Mouse (Mus musculus) heart, postnatal 0 days (tissue): ENCODE measurements at regions not wholly inside any gene's neighbourhood (a gene's known extent, or its start where the extent isn't known, plus 50 kb on each side); places are given as distances from the start of the nearest gene placed in this dataset.

ENCODE experiments used
- CTCF ChIP-seq: IDR thresholded peaks from 2 replicates; pipeline ENCODE4 v1.5.1; 2016; ENCODE audit warnings: antibody characterized with exemption, control low read depth, low read depth
- EP300 ChIP-seq: IDR thresholded peaks from 2 replicates; pipeline ENCODE4 v1.6.1; 2016; ENCODE audit warnings: antibody characterized with exemption, low read depth

GRCm38 (mm10) chr6:35388827-35389226 is 62.9 kb upstream of the Fam180a start:
- TF ChIP-seq CTCF (no peak), EP300 (no peak)
